Mouse (Mus musculus) MEL (cell line): Measurements from ENCODE around the gene Pigp.

Experiments used
- CHD1 ChIP-seq: IDR thresholded peaks from 2 replicates; pipeline ENCODE4 v1.6.1; 2012; ENCODE audit warnings: low read depth, mild to moderate bottlenecking, inconsistent platforms, low read length, improper control_type of control experiment
- ELF1 ChIP-seq: IDR thresholded peaks from 2 replicates; pipeline ENCODE4 v1.6.1; 2014; ENCODE audit warnings: low read depth, mild to moderate bottlenecking, inconsistent platforms, low read length, improper control_type of control experiment, moderate library complexity
- EP300 ChIP-seq, 2 experiments: IDR thresholded peaks; 2 replicates each; pipeline ENCODE4 v1.6.1; 2011; ENCODE audit warnings: improper control_type of control experiment in 2 of 2, low read length in 2 of 2, low read depth in 1 of 2, mild to moderate bottlenecking in 1 of 2
- HCFC1 ChIP-seq: IDR thresholded peaks from 2 replicates; pipeline ENCODE4 v1.6.1; 2012; ENCODE audit warnings: low read depth, mild to moderate bottlenecking, inconsistent platforms, low read length, improper control_type of control experiment, moderate library complexity
- MAZ ChIP-seq: IDR thresholded peaks from 2 replicates; pipeline ENCODE4 v1.6.1; 2012; ENCODE audit warnings: low read depth, mild to moderate bottlenecking, inconsistent platforms, low read length, improper control_type of control experiment
- TCF12 ChIP-seq: IDR thresholded peaks from 2 replicates; pipeline ENCODE4 v1.6.1; 2014; ENCODE audit warnings: low read depth, mild to moderate bottlenecking, inconsistent platforms, low read length, improper control_type of control experiment, moderate library complexity

DNA sequence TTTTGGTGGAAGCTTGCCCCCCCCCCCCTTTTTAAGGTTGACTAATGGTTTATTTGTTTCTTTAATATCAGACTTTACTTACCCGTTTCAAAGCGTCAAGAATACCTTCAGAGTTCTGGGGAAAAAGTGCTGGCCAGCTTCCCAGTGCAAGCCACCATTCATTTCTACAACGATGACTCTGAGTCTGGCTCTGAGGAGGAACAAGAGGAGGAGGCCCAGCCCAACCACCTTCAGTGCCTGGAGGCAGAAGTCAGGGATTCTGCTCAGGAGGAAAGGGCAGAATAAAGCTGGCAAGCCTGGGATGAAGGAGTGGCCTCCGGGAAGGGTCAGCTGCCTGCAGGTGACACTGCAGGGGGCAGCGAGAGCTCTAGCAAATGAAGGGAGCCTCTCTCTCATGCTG is 36.0 kb downstream of the Pigp start:
- TF ChIP-seq MAZ: no peak
- TF ChIP-seq EP300 (IDR thresholded peaks at IDR 0.05; ENCODE audit: low read depth in 1 of 2, low read length in 2 of 2): no peak
- TF ChIP-seq CHD1: no peak
- TF ChIP-seq ELF1: no peak
- no peak for TF ChIP-seq TCF12
- TF ChIP-seq HCFC1: no peak
